Mouse (Mus musculus): Measurements from ENCODE around the gene Faf2.
A peak's percentile ranks its signal among the peaks of the same experiment; 100 is the strongest.

Faf2 gene

GRCm38 (mm10) chr13:54687575-54688424 lies 66.2 kb downstream of the Faf2 start:
- Histone ChIP-seq H3K4me3 (replicated peaks; ENCODE audit: low read length) (peak overlapping the region; percentile 98), H3K36me3 (ENCODE audit: insufficient read depth, low read length) (peaks cover 61% of the 10 kb centered on the region), H3K9me3 (ENCODE audit: low read length) (no peaks in the 10 kb centered on the region), H3K27me3 (ENCODE audit: insufficient read depth, low read length) (no peaks in the 10 kb centered on the region), H3K4me1 (replicated peaks; ENCODE audit: low read depth, low read length) (peaks cover 82% of the 10 kb centered on the region)
- TF ChIP-seq NANOG (IDR thresholded peaks at IDR 0.05; ENCODE audit: borderline replicate concordance, low read length), result no peak

- H3K4me3 ChIP-seq (replicated peaks; ENCODE audit: low read length), result no peak overlapping the region
- H3K36me3 ChIP-seq (ENCODE audit: insufficient read depth, low read length), result peaks cover 36% of the 10 kb centered on the region
- peaks cover 68% of the 10 kb centered on the region for H3K4me1 ChIP-seq (replicated peaks; ENCODE audit: low read depth, low read length)
- TF ChIP-seq NANOG (IDR thresholded peaks at IDR 0.05; ENCODE audit: borderline replicate concordance, low read length) (no peak), CTCF (conservative IDR thresholded peaks at IDR 0.05; ENCODE audit: low read length) (no peak), POU5F1 (IDR thresholded peaks at IDR 0.05; ENCODE audit: borderline replicate concordance, low read length) (no peak)
- H3K27me3 ChIP-seq (ENCODE audit: insufficient read depth, low read length), result no peaks in the 10 kb centered on the region
- H3K9me3 ChIP-seq (ENCODE audit: low read length), result no peaks in the 10 kb centered on the region
Measured at GRCm38 (mm10) chr13:54690151-54690740, 68.7 kb downstream of the Faf2 start.

GRCm38 (mm10) chr13:54691737-54692136 lies 70.2 kb downstream of the Faf2 start:
- H3K4me1 ChIP-seq (replicated peaks; ENCODE audit: low read depth, low read length), result peaks cover 64% of the 10 kb centered on the region
- TF ChIP-seq NANOG (IDR thresholded peaks at IDR 0.05; ENCODE audit: borderline replicate concordance, low read length) (no peak), CTCF (conservative IDR thresholded peaks at IDR 0.05; ENCODE audit: low read length) (no peak), POU5F1 (IDR thresholded peaks at IDR 0.05; ENCODE audit: borderline replicate concordance, low read length) (no peak)
- H3K9me3 ChIP-seq (ENCODE audit: low read length), result no peaks in the 10 kb centered on the region
- H3K36me3 ChIP-seq (ENCODE audit: insufficient read depth, low read length), result peaks cover 26% of the 10 kb centered on the region
- H3K27me3 ChIP-seq (ENCODE audit: insufficient read depth, low read length), result no peaks in the 10 kb centered on the region
- peak overlapping the region; percentile 100 for H3K4me3 ChIP-seq (replicated peaks; ENCODE audit: low read length)

- Histone ChIP-seq H3K27me3 (ENCODE audit: insufficient read depth, low read length) (no peaks in the 10 kb centered on the region), H3K36me3 (ENCODE audit: insufficient read depth, low read length) (peaks cover 26% of the 10 kb centered on the region), H3K9me3 (ENCODE audit: low read length) (no peaks in the 10 kb centered on the region), H3K4me3 (replicated peaks; ENCODE audit: low read length) (peak overlapping the region; percentile 100), H3K4me1 (replicated peaks; ENCODE audit: low read depth, low read length) (peaks cover 64% of the 10 kb centered on the region)
- no peak for TF ChIP-seq POU5F1 (IDR thresholded peaks at IDR 0.05; ENCODE audit: borderline replicate concordance, low read length)
- TF ChIP-seq CTCF (conservative IDR thresholded peaks at IDR 0.05; ENCODE audit: low read length), result no peak
- no peak for TF ChIP-seq NANOG (IDR thresholded peaks at IDR 0.05; ENCODE audit: borderline replicate concordance, low read length)
Measured at GRCm38 (mm10) chr13:54692711-54693557, 71.3 kb downstream of the Faf2 start.

- no peak for TF ChIP-seq NANOG (IDR thresholded peaks at IDR 0.05; ENCODE audit: borderline replicate concordance, low read length)
- peaks cover 59% of the 10 kb centered on the region for H3K4me1 ChIP-seq (replicated peaks; ENCODE audit: low read depth, low read length)
- peaks cover 26% of the 10 kb centered on the region for H3K36me3 ChIP-seq (ENCODE audit: insufficient read depth, low read length)
- H3K9me3 ChIP-seq (ENCODE audit: low read length), result no peaks in the 10 kb centered on the region
- peak within 1 kb of the TSS; percentile 100 for H3K4me3 ChIP-seq (replicated peaks; ENCODE audit: low read length)
- no peaks in the 10 kb centered on the region for H3K27me3 ChIP-seq (ENCODE audit: insufficient read depth, low read length)
Measured at GRCm38 (mm10) chr13:54693558-54694347, 72.2 kb downstream of the Faf2 start, which contains the start of gene Rnf44. Gene Rnf44 (minus strand): TSS chr13:54693907.

- peaks cover 52% of the 10 kb centered on the region for H3K4me1 ChIP-seq (replicated peaks; ENCODE audit: low read depth, low read length)
- H3K9me3 ChIP-seq (ENCODE audit: low read length), result no peaks in the 10 kb centered on the region
- no peaks in the 10 kb centered on the region for H3K27me3 ChIP-seq (ENCODE audit: insufficient read depth, low read length)
- TF ChIP-seq POU5F1 (IDR thresholded peaks at IDR 0.05; ENCODE audit: borderline replicate concordance, low read length), result no peak
- no peak for TF ChIP-seq CTCF (conservative IDR thresholded peaks at IDR 0.05; ENCODE audit: low read length)
- no peak for TF ChIP-seq NANOG (IDR thresholded peaks at IDR 0.05; ENCODE audit: borderline replicate concordance, low read length)
- H3K4me3 ChIP-seq (replicated peaks; ENCODE audit: low read length), result peak overlapping the region; percentile 100
- peaks cover 26% of the 10 kb centered on the region for H3K36me3 ChIP-seq (ENCODE audit: insufficient read depth, low read length)
Measured at GRCm38 (mm10) chr13:54694348-54695060, 72.9 kb downstream of the Faf2 start.

- H3K9me3 ChIP-seq (ENCODE audit: low read length), result no peaks in the 10 kb centered on the region
- H3K4me3 ChIP-seq (replicated peaks; ENCODE audit: low read length), result no peak overlapping the region
- H3K27me3 ChIP-seq (ENCODE audit: insufficient read depth, low read length), result no peaks in the 10 kb centered on the region
- H3K36me3 ChIP-seq (ENCODE audit: insufficient read depth, low read length), result peaks cover 18% of the 10 kb centered on the region
- TF ChIP-seq CTCF (conservative IDR thresholded peaks at IDR 0.05; ENCODE audit: low read length) (no peak), POU5F1 (IDR thresholded peaks at IDR 0.05; ENCODE audit: borderline replicate concordance, low read length) (no peak), NANOG (IDR thresholded peaks at IDR 0.05; ENCODE audit: borderline replicate concordance, low read length) (no peak)
- peaks cover 40% of the 10 kb centered on the region for H3K4me1 ChIP-seq (replicated peaks; ENCODE audit: low read depth, low read length)
Measured at GRCm38 (mm10) chr13:54695479-54696230, 74.1 kb downstream of the Faf2 start.
